Mouse (Mus musculus): ENCODE measurements around the gene Gm4756. TPM values are rescaled to one million over a fixed set of nuclear protein-coding genes. Genes with fewer than 3 reads are reported as not detected.
"Not testable (repeated sequence)": the region's sequence is repeated elsewhere in the genome, so short reads cannot be mapped to it uniquely, and the experiment has no call there.

Gene Gm4756
- total and polyA plus RNA-seq, 3 experiments: not detected

DNA sequence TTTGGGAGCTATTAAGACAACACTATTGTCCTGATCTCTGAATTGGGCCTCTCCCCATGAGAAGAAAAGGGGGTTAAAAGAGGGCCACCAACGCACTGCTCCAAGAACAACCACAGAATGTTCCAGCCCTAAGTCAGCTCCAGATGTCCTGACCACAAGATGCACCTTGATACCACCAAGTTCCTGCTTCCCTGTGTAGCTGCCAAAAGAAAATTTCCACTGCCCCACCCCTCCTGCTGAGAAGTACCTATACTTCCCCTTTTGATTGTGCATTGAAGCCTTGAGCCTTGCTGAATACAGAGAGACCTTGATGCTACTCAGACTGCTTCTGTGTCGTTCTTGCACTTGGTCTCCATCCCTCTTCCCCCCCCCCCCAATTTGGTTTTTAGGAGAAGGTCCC lies 50.7 kb downstream of the Gm4756 start:
- dilution Hi-C loops (cut with MboI; ENCODE audit: extremely low pct_ligation_motif_present, extremely low pct_unique_long_range_greater_than_20kb, low sequenced_read_pairs); in situ Hi-C loops (cut with MboI; ENCODE audit: low pct_ligation_motif_present, low pct_unique_long_range_greater_than_20kb, low sequenced_read_pairs): not testable (repeated sequence)
- peak; percentile 4 for DNase-seq (ENCODE audit: extremely low read depth)

DNA sequence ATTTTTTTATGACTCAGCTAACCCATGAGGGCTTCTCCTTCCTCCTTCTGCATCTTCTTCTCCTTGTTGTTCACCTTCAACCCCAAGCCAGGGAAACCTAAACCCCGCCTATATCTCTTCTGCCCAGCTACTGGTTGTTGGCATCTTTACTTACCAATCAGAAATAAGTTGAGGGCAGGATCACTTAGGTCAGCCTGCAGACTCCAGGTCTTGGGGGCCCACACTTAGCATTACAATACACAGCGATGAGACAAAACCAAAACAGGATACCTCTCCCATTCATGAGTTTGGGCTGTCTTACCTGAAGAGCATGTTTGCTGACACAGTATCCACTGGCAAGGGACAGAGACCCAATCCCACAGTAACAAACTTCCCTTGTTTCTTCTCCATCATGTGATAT lies 55.5 kb downstream of the Gm4756 start:
- no peak overlapping the region for H3K4me2 ChIP-seq (ENCODE audit: insufficient read depth, low read depth, poor library complexity, severe bottlenecking)
- H3K36me3 ChIP-seq (replicated peaks in 1 of 2; ENCODE audit: control insufficient read depth in 1 of 2, insufficient read depth in 1 of 2, low read length in 1 of 2): no peaks in the 10 kb centered on the region
- H3K27me3 ChIP-seq (replicated peaks): no peaks in the 10 kb centered on the region
- no peaks in the 10 kb centered on the region for H3K79me2 ChIP-seq (replicated peaks; ENCODE audit: control insufficient read depth, extremely low read depth, insufficient read depth, poor library complexity, severe bottlenecking)
- no peak overlapping the region for H3K4me3 ChIP-seq (replicated peaks in 1 of 3; ENCODE audit: low read depth in 2 of 3, low read length in 2 of 3, poor library complexity in 1 of 3)
- DNase-seq (ENCODE audit: extremely low read depth): no peak
- in situ Hi-C loops (cut with MboI; ENCODE audit: low pct_ligation_motif_present, low pct_unique_long_range_greater_than_20kb, low sequenced_read_pairs): no loop called here
- TF ChIP-seq USF2 (conservative IDR thresholded peaks at IDR 0.05; ENCODE audit: low read depth, low read length): no peak
- TF ChIP-seq CHD1 (IDR thresholded peaks at IDR 0.05; ENCODE audit: low read depth, low read length): no peak
- TF ChIP-seq MYC (IDR thresholded peaks at IDR 0.05; ENCODE audit: low read depth, low read length): no peak
- TF ChIP-seq EP300 (IDR thresholded peaks at IDR 0.05; ENCODE audit: low read length): no peak
- TF ChIP-seq CTCF (conservative IDR thresholded peaks at IDR 0.05 in 1 of 2, IDR thresholded peaks at IDR 0.05 in 1 of 2; ENCODE audit: low read depth in 2 of 2, low read length in 2 of 2): no peak
- no peak for TF ChIP-seq POLR2AphosphoS2 (IDR thresholded peaks at IDR 0.05; ENCODE audit: low read depth, low read length)
- no peak for TF ChIP-seq IRF4 (IDR thresholded peaks at IDR 0.05; ENCODE audit: low read depth, low read length)
- no peak for TF ChIP-seq MAZ (IDR thresholded peaks at IDR 0.05; ENCODE audit: low read depth, low read length)
- no peak for TF ChIP-seq SIN3A (IDR thresholded peaks at IDR 0.05; ENCODE audit: low read length)
- no peak for TF ChIP-seq ELF1 (IDR thresholded peaks at IDR 0.05; ENCODE audit: low read depth, low read length)
- TF ChIP-seq TCF12 (IDR thresholded peaks at IDR 0.05; ENCODE audit: low read depth, low read length): no peak
- TF ChIP-seq SMC3 (IDR thresholded peaks at IDR 0.05; ENCODE audit: low read depth, low read length): no peak
- H3K9ac ChIP-seq (ENCODE audit: insufficient read depth, low read depth): no peak overlapping the region
- no peak overlapping the region for H3K27ac ChIP-seq (ENCODE audit: insufficient read depth, low read depth)
- H3K4me1 ChIP-seq (ENCODE audit: control insufficient read depth in 1 of 2, insufficient read depth in 2 of 2): no peaks in the 10 kb centered on the region
- dilution Hi-C loops (cut with MboI; ENCODE audit: extremely low pct_ligation_motif_present, extremely low pct_unique_long_range_greater_than_20kb, low sequenced_read_pairs): no loop called here
- H3K9me3 ChIP-seq (replicated peaks; ENCODE audit: low read length): no peaks in the 10 kb centered on the region

More for the DNA sequence above, 50.7 kb downstream of the Gm4756 start:
- H3K9ac ChIP-seq (ENCODE audit: insufficient read depth, low read depth); H3K27me3 ChIP-seq (replicated peaks); H3K79me2 ChIP-seq (replicated peaks; ENCODE audit: control insufficient read depth, extremely low read depth, insufficient read depth, poor library complexity, severe bottlenecking); H3K27ac ChIP-seq (ENCODE audit: insufficient read depth, low read depth); H3K4me2 ChIP-seq (ENCODE audit: insufficient read depth, low read depth, poor library complexity, severe bottlenecking); H3K36me3 ChIP-seq (replicated peaks in 1 of 2; ENCODE audit: control insufficient read depth in 1 of 2, insufficient read depth in 1 of 2, low read length in 1 of 2); H3K4me1 ChIP-seq (ENCODE audit: control insufficient read depth in 1 of 2, insufficient read depth in 2 of 2); H3K4me3 ChIP-seq (replicated peaks in 1 of 3; ENCODE audit: low read depth in 2 of 3, low read length in 2 of 3, poor library complexity in 1 of 3); H3K9me3 ChIP-seq (replicated peaks; ENCODE audit: low read length): not testable (repeated sequence)

DNA sequence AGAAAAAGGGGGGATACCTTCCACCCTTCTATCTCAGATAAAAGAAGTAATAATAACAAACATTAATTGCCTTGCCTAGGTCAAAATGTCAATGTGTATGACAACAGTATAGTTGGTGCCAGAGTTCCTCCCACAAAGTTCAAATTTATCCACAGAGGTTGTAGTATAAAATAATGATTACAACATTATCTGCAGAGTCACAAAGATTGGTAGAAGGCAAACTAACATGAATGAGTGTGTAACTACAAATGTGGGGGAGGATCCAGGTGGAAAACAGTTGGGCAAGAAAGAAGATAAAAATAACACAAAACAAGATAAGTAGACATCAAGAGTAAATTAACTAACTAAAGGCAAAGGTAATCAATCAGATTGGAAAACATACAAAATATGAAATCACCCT lies 56.5 kb downstream of the Gm4756 start:
- dilution Hi-C loops (cut with MboI; ENCODE audit: extremely low pct_ligation_motif_present, extremely low pct_unique_long_range_greater_than_20kb, low sequenced_read_pairs): no loop called here
- in situ Hi-C loops (cut with MboI; ENCODE audit: low pct_ligation_motif_present, low pct_unique_long_range_greater_than_20kb, low sequenced_read_pairs): no loop called here
- no peak overlapping the region for H3K4me2 ChIP-seq (ENCODE audit: insufficient read depth, low read depth, poor library complexity, severe bottlenecking)

More for the DNA sequence above, 56.5 kb downstream of the Gm4756 start:
- TF ChIP-seq POLR2AphosphoS2 (IDR thresholded peaks at IDR 0.05; ENCODE audit: low read depth, low read length) (no peak), EP300 (IDR thresholded peaks at IDR 0.05; ENCODE audit: low read length) (no peak), POLR2A (IDR thresholded peaks at IDR 0.05; ENCODE audit: low read depth, low read length) (no peak), MAZ (IDR thresholded peaks at IDR 0.05; ENCODE audit: low read depth, low read length) (no peak), MEF2A (IDR thresholded peaks at IDR 0.05; ENCODE audit: borderline replicate concordance, low read depth, low read length) (no peak), HCFC1 (IDR thresholded peaks at IDR 0.05; ENCODE audit: low read depth, low read length) (no peak), CTCF (conservative IDR thresholded peaks at IDR 0.05 in 1 of 2, IDR thresholded peaks at IDR 0.05 in 1 of 2; ENCODE audit: low read depth in 2 of 2, low read length in 2 of 2) (no peak), USF2 (conservative IDR thresholded peaks at IDR 0.05; ENCODE audit: low read depth, low read length) (no peak), NRF1 (IDR thresholded peaks at IDR 0.05; ENCODE audit: low read depth, low read length) (no peak), ZNF384 (IDR thresholded peaks at IDR 0.05; ENCODE audit: low read depth, low read length) (no peak), JUN (IDR thresholded peaks at IDR 0.05; ENCODE audit: insufficient read depth, low read depth, low read length) (no peak), PAX5 (IDR thresholded peaks at IDR 0.05; ENCODE audit: low read length) (no peak), NELFE (IDR thresholded peaks at IDR 0.05; ENCODE audit: low read depth, low read length) (no peak), UBTF (IDR thresholded peaks at IDR 0.05; ENCODE audit: low read depth, low read length) (no peak)
- H3K27ac ChIP-seq (ENCODE audit: insufficient read depth, low read depth): no peak overlapping the region
- no peaks in the 10 kb centered on the region for H3K4me1 ChIP-seq (ENCODE audit: control insufficient read depth in 1 of 2, insufficient read depth in 2 of 2)
- DNase-seq (ENCODE audit: extremely low read depth): no peak
- H3K36me3 ChIP-seq (replicated peaks in 1 of 2; ENCODE audit: control insufficient read depth in 1 of 2, insufficient read depth in 1 of 2, low read length in 1 of 2): no peaks in the 10 kb centered on the region
- H3K9me3 ChIP-seq (replicated peaks; ENCODE audit: low read length): no peaks in the 10 kb centered on the region
- no peak overlapping the region for H3K4me3 ChIP-seq (replicated peaks in 1 of 3; ENCODE audit: low read depth in 2 of 3, low read length in 2 of 3, poor library complexity in 1 of 3)
- H3K27me3 ChIP-seq (replicated peaks): no peaks in the 10 kb centered on the region
- H3K9ac ChIP-seq (ENCODE audit: insufficient read depth, low read depth): no peak overlapping the region
- H3K79me2 ChIP-seq (replicated peaks; ENCODE audit: control insufficient read depth, extremely low read depth, insufficient read depth, poor library complexity, severe bottlenecking): no peaks in the 10 kb centered on the region
